ENCODE assay signal across 13 mouse cellular contexts in the genomic region with DNA sequence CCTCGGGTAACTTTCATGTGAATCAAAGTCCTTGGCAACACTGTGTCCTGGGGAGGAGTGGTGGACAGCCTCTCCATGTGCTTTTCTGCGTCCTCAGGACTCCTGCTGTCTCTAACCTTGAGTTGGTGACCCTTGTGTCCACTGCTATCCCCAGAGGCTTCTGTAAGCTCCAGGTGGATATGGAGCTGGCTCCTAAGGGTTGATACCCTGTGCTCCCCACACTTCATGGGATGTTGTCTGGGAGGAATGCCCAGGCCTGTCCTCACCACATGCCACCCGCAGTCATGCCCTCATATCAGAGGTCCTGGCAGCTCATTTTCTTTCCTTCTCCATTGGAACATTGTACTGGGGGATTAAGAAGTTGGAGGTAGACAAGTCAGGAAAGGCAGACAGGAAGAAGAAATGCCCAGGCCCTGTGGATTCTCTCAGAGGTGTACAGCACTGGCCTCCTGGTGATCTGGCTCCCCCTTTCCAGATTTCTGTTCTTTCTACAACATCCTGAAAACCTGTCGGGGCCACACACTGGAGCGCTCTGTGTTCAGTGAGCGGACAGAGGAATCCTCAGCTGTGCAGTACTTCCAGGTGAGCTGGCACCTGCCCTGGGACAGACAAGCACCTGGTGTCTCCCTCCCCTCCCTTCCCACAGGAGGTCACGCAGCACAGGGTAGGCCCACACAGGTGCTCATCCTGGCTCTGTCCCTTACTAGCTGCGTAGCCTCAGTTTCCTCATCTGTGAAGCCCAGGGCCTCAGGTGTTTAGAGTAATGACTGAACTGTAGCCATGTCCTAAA.
"Had no signal": no experiment of that assay in that cellular context is flagged by ENCODE, and none has a peak within 500 bp of the region (broad histone marks: within the 10 kb centered on the region; RNA-seq: fewer than 3 reads in every experiment).

No protein-coding gene starts in this region.

- H3K4me3 ChIP-seq: left cerebral cortex, adult 2 months; limb, embryonic 15.5 days; liver, embryonic 12.5 days; midbrain, embryonic 10.5 days; neural tube, embryonic 13.5 days; stomach, embryonic 15.5 days had no signal

- H3K4me1 ChIP-seq: limb, embryonic 15.5 days; liver, embryonic 12.5 days; midbrain, embryonic 10.5 days; neural tube, embryonic 13.5 days; stomach, embryonic 15.5 days had no signal

- H3K4me2 ChIP-seq: limb, embryonic 15.5 days; liver, embryonic 12.5 days; lung, embryonic 14.5 days; neural tube, embryonic 13.5 days; stomach, embryonic 15.5 days had no signal

- H3K9me3 ChIP-seq: limb, embryonic 15.5 days; liver, embryonic 12.5 days; midbrain, embryonic 10.5 days; neural tube, embryonic 13.5 days; stomach, embryonic 15.5 days had no signal

- H3K9ac ChIP-seq: limb, embryonic 15.5 days; liver, embryonic 12.5 days; lung, embryonic 14.5 days; neural tube, embryonic 13.5 days; stomach, embryonic 15.5 days had no signal

- ATAC-seq: liver, embryonic 12.5 days; midbrain, embryonic 16.5 days had no signal

- H3K27ac ChIP-seq: left cerebral cortex, adult 2 months; limb, embryonic 15.5 days; liver, embryonic 12.5 days; midbrain, embryonic 10.5 days; neural tube, embryonic 13.5 days; stomach, embryonic 15.5 days had no signal

- DNase-seq: lung, embryonic 14.5 days; lung, postnatal 10 days; lung, postnatal 4 days; retina, postnatal 1 day; thymus, adult 2 months; thymus, postnatal 25 days had no signal

- H3K27me3 ChIP-seq: limb, embryonic 15.5 days; liver, embryonic 12.5 days; neural tube, embryonic 13.5 days; stomach, embryonic 15.5 days had no signal
